Mouse (Mus musculus): ENCODE measurements around the gene Igf1r. TPM values are rescaled to one million over a fixed set of nuclear protein-coding genes. Genes with fewer than 3 reads are reported as not detected.

Igf1r gene
- polyA plus RNA-seq, 1 experiment from 2014 or later: 25.2 TPM

- peaks cover 50% of the 10 kb centered on the region for H3K4me1 ChIP-seq
- no peaks in the 10 kb centered on the region for H3K27me3 ChIP-seq (replicated peaks; ENCODE audit: low read depth, poor library complexity, severe bottlenecking)
- 91% methylated on average over 4 of the region's 4 CpGs for WGBS
- peaks cover 12% of the 10 kb centered on the region; the same call in 1 of the 2 replicates for H3K36me3 ChIP-seq (replicated peaks)
- DNase-seq (ENCODE audit: low spot score): no peak
- no peak overlapping the region for H3K27ac ChIP-seq (replicated peaks)
- no peak overlapping the region for H3K4me3 ChIP-seq
- no peaks in the 10 kb centered on the region for H3K9me3 ChIP-seq
Observed at GRCm38 (mm10) chr7:67993614-67994013, 41.0 kb downstream of the Igf1r start.

GRCm38 (mm10) chr7:67994346-67994858, 41.8 kb downstream of the Igf1r start:
- Histone ChIP-seq H3K4me3 (no peak overlapping the region), H3K27me3 (replicated peaks; ENCODE audit: low read depth, poor library complexity, severe bottlenecking) (no peaks in the 10 kb centered on the region), H3K4me1 (peaks cover 56% of the 10 kb centered on the region), H3K27ac (replicated peaks) (no peak overlapping the region), H3K36me3 (replicated peaks) (0 out of 2 replicates have a peak, but pooled peaks cover 5% of the 10 kb centered on the region), H3K9me3 (no peaks in the 10 kb centered on the region)
- 80% methylated on average over 7 of the region's 7 CpGs for WGBS
- no peak for DNase-seq (ENCODE audit: low spot score)

- Histone ChIP-seq H3K9me3 (no peaks in the 10 kb centered on the region), H3K4me3 (no peak overlapping the region), H3K27ac (replicated peaks) (0 out of 2 replicates have a peak overlapping the region, but pooled peaks have one; percentile 31), H3K27me3 (replicated peaks; ENCODE audit: low read depth, poor library complexity, severe bottlenecking) (no peaks in the 10 kb centered on the region), H3K36me3 (replicated peaks) (peaks cover 4% of the 10 kb centered on the region), H3K4me1 (peaks cover 57% of the 10 kb centered on the region)
- no peak for DNase-seq (ENCODE audit: low spot score)
- WGBS: 69% methylated on average over 8 of the region's 8 CpGs
Observed at GRCm38 (mm10) chr7:67995276-67995675, 42.6 kb downstream of the Igf1r start.

GRCm38 (mm10) chr7:67996202-67996960, 43.8 kb downstream of the Igf1r start:
- Histone ChIP-seq H3K4me1 (peaks cover 56% of the 10 kb centered on the region), H3K36me3 (replicated peaks) (peaks cover 14% of the 10 kb centered on the region), H3K4me3 (no peak overlapping the region), H3K9me3 (no peaks in the 10 kb centered on the region), H3K27ac (replicated peaks) (no peak overlapping the region), H3K27me3 (replicated peaks; ENCODE audit: low read depth, poor library complexity, severe bottlenecking) (no peaks in the 10 kb centered on the region)
- DNase-seq (ENCODE audit: low spot score): no peak
- 75% methylated on average over 12 of the region's 12 CpGs for WGBS

- Histone ChIP-seq H3K36me3 (replicated peaks) (peaks cover 46% of the 10 kb centered on the region), H3K4me1 (peaks cover 19% of the 10 kb centered on the region), H3K27me3 (replicated peaks; ENCODE audit: low read depth, poor library complexity, severe bottlenecking) (no peaks in the 10 kb centered on the region), H3K27ac (replicated peaks) (no peak overlapping the region), H3K9me3 (no peaks in the 10 kb centered on the region), H3K4me3 (no peak overlapping the region)
- WGBS: 87% methylated on average over 5 of the region's 5 CpGs
- DNase-seq (ENCODE audit: low spot score): no peak
Observed at GRCm38 (mm10) chr7:68001269-68001668, 48.6 kb downstream of the Igf1r start.

GRCm38 (mm10) chr7:68006074-68006473, 53.4 kb downstream of the Igf1r start:
- no peak for DNase-seq (ENCODE audit: low spot score)
- 93% methylated on average over 7 of the region's 7 CpGs for WGBS
- Histone ChIP-seq H3K4me3 (no peak overlapping the region), H3K9me3 (no peaks in the 10 kb centered on the region), H3K4me1 (peaks cover 18% of the 10 kb centered on the region), H3K36me3 (replicated peaks) (peaks cover 75% of the 10 kb centered on the region), H3K27me3 (replicated peaks; ENCODE audit: low read depth, poor library complexity, severe bottlenecking) (no peaks in the 10 kb centered on the region), H3K27ac (replicated peaks) (no peak overlapping the region)

- Histone ChIP-seq H3K27ac (replicated peaks) (no peak overlapping the region), H3K4me3 (no peak overlapping the region), H3K27me3 (replicated peaks; ENCODE audit: low read depth, poor library complexity, severe bottlenecking) (no peaks in the 10 kb centered on the region), H3K9me3 (no peaks in the 10 kb centered on the region), H3K36me3 (replicated peaks) (peaks cover 72% of the 10 kb centered on the region), H3K4me1 (peaks cover 21% of the 10 kb centered on the region)
- WGBS: 90% methylated on average over 6 of the region's 6 CpGs
- no peak for DNase-seq (ENCODE audit: low spot score)
Observed at GRCm38 (mm10) chr7:68006496-68006895, 53.9 kb downstream of the Igf1r start.

GRCm38 (mm10) chr7:68009635-68010034, 57.0 kb downstream of the Igf1r start:
- no peaks in the 10 kb centered on the region for H3K27me3 ChIP-seq (replicated peaks; ENCODE audit: low read depth, poor library complexity, severe bottlenecking)
- H3K9me3 ChIP-seq: no peaks in the 10 kb centered on the region
- no peak overlapping the region for H3K27ac ChIP-seq (replicated peaks)
- H3K4me1 ChIP-seq: peaks cover 44% of the 10 kb centered on the region
- peaks cover 79% of the 10 kb centered on the region for H3K36me3 ChIP-seq (replicated peaks)
- 76% methylated on average over 8 of the region's 8 CpGs for WGBS
- no peak overlapping the region for H3K4me3 ChIP-seq
- no peak for DNase-seq (ENCODE audit: low spot score)

- Histone ChIP-seq H3K27ac (replicated peaks) (no peak overlapping the region), H3K4me3 (no peak overlapping the region), H3K27me3 (replicated peaks; ENCODE audit: low read depth, poor library complexity, severe bottlenecking) (no peaks in the 10 kb centered on the region), H3K4me1 (peaks cover 44% of the 10 kb centered on the region), H3K36me3 (replicated peaks) (peaks cover 79% of the 10 kb centered on the region), H3K9me3 (no peaks in the 10 kb centered on the region)
- 71% methylated on average over 7 of the region's 7 CpGs for WGBS
- no peak for DNase-seq (ENCODE audit: low spot score)
Observed at GRCm38 (mm10) chr7:68010168-68010567, 57.5 kb downstream of the Igf1r start.

GRCm38 (mm10) chr7:68010802-68011201, 58.2 kb downstream of the Igf1r start:
- H3K4me3 ChIP-seq: no peak overlapping the region
- H3K9me3 ChIP-seq: peaks cover 2% of the 10 kb centered on the region; the same call in 1 of the 2 replicates
- DNase-seq (ENCODE audit: low spot score): no peak
- H3K27ac ChIP-seq (replicated peaks): no peak overlapping the region
- H3K4me1 ChIP-seq: peaks cover 44% of the 10 kb centered on the region
- no peaks in the 10 kb centered on the region for H3K27me3 ChIP-seq (replicated peaks; ENCODE audit: low read depth, poor library complexity, severe bottlenecking)
- peaks cover 81% of the 10 kb centered on the region for H3K36me3 ChIP-seq (replicated peaks)
- WGBS: 67% methylated on average over 3 of the region's 3 CpGs

GRCm38 (mm10) chr7:68011385-68012122, 58.9 kb downstream of the Igf1r start:
- no peak for DNase-seq (ENCODE audit: low spot score)
- WGBS: 77% methylated on average over 13 of the region's 13 CpGs
- peaks cover 6% of the 10 kb centered on the region; the same call in 1 of the 2 replicates for H3K9me3 ChIP-seq
- H3K4me3 ChIP-seq: no peak overlapping the region
- H3K36me3 ChIP-seq (replicated peaks): peaks cover 80% of the 10 kb centered on the region
- no peak overlapping the region for H3K27ac ChIP-seq (replicated peaks)
- H3K27me3 ChIP-seq (replicated peaks; ENCODE audit: low read depth, poor library complexity, severe bottlenecking): no peaks in the 10 kb centered on the region
- H3K4me1 ChIP-seq: peaks cover 44% of the 10 kb centered on the region

GRCm38 (mm10) chr7:68012123-68012474, 59.5 kb downstream of the Igf1r start:
- Histone ChIP-seq H3K27me3 (replicated peaks; ENCODE audit: low read depth, poor library complexity, severe bottlenecking) (no peaks in the 10 kb centered on the region), H3K27ac (replicated peaks) (0 out of 2 replicates have a peak overlapping the region, but pooled peaks have one; percentile 35), H3K9me3 (peaks cover 6% of the 10 kb centered on the region; the same call in 1 of the 2 replicates), H3K4me1 (peaks cover 45% of the 10 kb centered on the region), H3K4me3 (no peak overlapping the region), H3K36me3 (replicated peaks) (peaks cover 75% of the 10 kb centered on the region)
- DNase-seq (ENCODE audit: low spot score): no peak
- WGBS: 41% methylated on average over 6 of the region's 6 CpGs

Measured in embryonic facial prominence, embryonic 10.5 days (tissue).